Mouse (Mus musculus): Measurements from ENCODE around the gene Atxn1. TPM values are rescaled to one million over a fixed set of nuclear protein-coding genes. Genes with fewer than 3 reads are reported as not detected.

Atxn1 gene
- total RNA-seq, 2 experiments from 2014 or later = 47.6 to 49.1 TPM

DNA sequence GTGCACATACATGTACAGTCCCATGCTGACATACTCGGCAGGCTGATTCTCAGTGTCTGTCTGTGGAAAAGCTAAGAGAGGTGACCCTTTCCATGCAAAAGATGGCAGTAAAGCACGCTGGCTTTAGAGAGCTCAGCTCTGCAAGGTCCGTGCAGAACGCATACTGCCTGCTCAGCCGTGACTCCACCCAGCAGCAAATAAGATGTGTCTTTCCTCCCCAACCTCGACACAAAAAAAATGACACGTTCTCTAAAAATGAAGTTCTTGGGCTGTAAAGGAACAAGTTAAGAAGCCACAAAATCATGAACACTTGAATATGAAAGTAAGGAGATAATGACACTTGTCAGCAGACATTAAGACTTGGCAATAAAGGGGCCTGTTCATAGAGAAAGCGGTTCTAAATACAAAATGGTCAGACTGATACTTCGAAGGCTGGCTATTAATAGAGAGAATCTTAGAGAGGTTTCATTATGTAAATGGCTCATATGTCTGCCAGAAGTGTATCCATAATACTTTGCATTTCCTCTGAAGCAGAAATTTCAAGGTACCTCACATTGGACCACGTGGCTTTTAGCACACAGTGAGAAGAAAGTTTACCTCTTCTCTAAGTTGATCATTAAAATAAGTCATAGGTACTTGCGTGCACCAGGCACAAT, 132.0 kb downstream of the Atxn1 start:
- no peak for DNase-seq (ENCODE audit: low spot score in 2 of 2)

DNA sequence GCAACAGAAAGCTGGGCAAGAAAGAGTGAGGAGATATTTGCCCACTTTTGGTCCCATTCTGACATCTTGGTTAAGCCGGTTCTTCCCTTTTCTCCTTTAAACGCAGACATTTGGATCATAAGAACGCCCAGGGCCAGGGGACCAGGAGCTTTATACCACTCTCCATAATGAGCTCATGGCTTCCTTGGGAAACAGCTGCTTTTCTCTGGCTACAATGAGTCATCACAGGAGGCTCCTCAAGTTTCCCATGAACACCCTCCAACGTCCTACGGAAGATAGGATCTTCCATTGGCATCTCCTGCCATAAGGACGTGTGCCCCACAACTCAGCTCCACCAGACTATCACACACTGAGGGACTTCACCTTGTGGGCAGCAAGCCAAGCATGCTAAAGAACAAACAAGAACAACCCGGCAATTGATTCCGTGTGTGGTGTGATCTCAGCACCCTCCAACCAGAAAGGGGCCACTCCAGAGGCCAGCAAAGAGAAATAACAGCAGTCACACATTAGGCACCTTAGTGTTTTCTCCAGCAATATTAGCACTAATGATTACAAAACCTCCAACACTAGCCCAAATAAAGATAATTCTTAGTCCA, 135.4 kb downstream of the Atxn1 start:
- no peak for DNase-seq (ENCODE audit: low spot score in 2 of 2)

GRCm38 (mm10) chr13:45828035-45828434, 136.8 kb downstream of the Atxn1 start:
- no peak for DNase-seq (ENCODE audit: low spot score in 2 of 2)

DNA sequence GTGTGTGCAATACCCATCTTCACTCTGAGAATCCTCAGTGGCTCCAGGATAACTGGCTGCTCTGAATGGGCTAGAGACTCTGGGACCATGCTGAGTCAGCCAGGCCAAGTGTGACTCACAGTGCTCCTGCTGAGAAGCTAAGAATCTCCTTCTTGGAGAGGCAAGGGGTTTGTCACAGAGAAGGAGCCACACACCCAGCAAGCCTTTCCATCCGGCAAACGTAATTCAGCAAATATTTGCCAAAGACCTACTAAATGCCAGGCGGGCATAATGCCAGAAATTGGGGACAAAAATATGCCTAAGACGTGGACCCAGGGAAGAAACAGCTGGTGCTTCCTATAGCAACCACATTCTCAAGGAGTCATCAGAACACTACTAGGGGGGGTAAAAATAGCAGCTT, 137.2 kb downstream of the Atxn1 start:
- DNase-seq (ENCODE audit: low spot score in 2 of 2) = no peak

GRCm38 (mm10) chr13:45827046-45827596, 137.7 kb downstream of the Atxn1 start:
- DNase-seq (ENCODE audit: low spot score in 2 of 2) = no peak

DNA sequence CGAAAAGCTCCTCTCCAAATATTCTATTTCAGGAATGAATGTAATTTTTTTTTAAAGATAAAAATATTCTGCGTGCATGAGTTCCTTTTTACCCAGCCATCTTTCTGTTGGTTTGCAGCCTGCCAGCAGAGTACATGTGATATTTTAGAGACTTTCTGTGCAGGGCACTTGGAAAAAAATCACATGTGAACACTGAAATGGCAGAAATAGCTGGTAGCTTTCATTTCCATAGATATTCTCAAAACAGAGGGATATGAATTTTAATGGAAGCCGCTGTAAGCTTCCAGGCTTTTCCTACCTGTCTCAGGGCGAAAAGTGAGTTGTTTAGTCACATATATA, 142.3 kb downstream of the Atxn1 start:
- no peak for DNase-seq (ENCODE audit: low spot score in 2 of 2)

DNA sequence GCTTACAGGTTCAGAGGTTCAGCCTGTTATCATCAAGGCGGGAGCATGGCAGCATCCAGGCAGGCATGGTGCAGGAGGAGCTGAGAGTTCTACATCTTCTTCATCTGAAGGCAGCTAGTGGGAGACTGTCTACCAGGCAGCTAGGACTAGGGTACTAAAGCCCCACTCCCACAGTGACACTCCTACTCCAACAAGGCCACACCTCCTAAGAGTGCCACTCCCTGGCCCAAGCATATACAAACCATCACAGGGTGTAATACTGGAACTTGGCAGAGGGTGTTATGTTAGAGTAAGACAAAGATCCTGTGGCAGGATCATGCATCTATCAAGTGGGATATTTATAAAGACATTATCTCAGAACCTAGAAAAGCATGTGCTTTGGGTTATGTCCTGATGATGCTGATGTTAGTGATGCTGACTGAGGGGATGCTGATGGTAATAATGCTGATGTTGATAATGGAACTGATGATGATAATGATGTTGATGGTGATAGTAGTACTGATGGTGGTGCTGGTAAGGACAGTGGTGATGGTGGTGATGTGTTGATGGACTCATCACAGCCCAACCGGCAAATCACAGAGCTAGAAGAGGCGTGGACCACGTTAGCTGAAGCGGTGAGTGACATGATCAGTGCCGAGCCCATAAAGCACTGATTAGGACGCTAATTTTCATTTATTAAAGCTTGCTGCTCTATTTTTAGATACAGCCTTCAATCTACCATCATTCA, 142.9 kb downstream of the Atxn1 start:
- DNase-seq (ENCODE audit: low spot score in 2 of 2) = no peak

GRCm38 (mm10) chr13:45820473-45821230, 144.2 kb downstream of the Atxn1 start:
- no peak for DNase-seq (ENCODE audit: low spot score in 2 of 2)

GRCm38 (mm10) chr13:45816670-45817069, 148.1 kb downstream of the Atxn1 start:
- no peak for DNase-seq (ENCODE audit: low spot score in 2 of 2)

DNA sequence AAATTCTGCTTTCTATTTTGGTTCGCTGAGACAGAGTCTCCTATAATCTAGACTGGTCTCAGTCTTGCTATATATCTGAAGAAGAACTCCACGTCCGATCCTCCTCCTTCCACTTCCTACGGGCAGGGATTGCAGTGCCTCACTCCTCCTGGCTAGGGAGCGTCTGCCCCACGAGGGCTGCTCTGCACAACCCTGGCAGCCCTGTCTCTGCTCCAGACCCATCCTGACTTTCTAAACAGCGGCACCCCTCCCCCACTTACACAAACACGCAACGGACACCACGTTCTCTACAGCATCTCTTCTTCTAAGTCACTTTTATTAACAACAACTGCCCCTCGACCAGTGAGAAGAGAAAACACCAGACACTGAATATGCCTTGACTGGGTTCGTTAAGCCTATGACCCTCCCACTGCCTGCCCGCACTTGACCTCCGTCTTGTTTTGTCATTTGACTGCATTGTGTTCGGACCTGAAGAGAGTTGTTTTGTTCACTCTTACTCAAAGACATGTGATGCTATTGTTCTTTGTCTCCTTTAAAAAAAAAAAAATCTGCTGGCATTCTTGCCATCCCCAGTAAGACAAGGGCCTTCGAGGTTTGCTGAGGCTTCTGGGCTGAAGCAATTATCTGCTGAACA, 154.9 kb downstream of the Atxn1 start:
- no peak for DNase-seq (ENCODE audit: low spot score in 2 of 2)

- no peak for DNase-seq (ENCODE audit: low spot score in 2 of 2)
Observed at GRCm38 (mm10) chr13:45807593-45808043, 157.2 kb downstream of the Atxn1 start.

DNA sequence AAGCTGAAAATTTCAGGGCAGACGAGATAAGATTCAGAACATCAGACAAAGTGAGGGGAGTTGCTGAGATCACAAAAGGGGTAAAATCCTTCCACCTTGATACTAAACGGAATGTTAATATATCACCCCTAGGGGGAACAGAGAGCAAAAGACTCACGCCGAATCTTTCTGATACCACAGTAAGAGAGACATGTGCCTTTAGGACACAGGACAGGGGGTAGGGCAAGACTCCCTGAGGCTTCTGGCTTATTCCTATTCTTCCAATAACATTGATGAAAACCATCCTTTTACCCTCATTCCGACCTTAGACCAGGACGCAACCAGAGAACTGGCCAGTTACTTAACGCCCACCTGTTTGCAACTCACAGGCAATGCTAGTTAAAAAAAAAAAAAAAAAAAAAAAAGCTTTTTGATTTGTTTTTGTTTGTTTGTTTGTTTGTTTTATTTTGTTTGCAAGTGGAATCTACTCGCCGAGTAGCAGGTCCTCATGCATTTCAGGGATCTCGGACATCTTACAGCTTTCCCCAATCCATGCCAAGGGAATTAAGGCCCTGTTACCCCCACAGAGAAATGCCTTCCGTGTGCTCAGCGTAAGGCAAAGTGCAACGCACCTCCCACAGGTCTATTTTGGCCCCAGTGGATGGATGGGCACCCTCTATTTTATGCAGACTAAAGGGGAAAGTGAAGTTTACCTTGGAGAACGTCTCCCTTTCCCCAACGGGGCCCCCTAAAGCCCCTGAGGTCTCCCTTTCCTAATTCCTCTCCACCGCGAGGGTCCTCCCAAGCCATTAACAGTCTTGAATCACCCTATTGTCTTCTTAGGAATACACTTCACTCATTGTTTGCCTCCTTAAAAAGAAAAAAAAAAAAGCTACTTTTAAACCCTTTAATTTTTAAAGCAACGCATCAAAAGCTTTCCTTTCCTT, 157.9 kb downstream of the Atxn1 start:
- DNase-seq (ENCODE audit: low spot score in 2 of 2) = no peak

- no peak for DNase-seq (ENCODE audit: low spot score in 2 of 2)
Observed at GRCm38 (mm10) chr13:45805915-45806599, 158.8 kb downstream of the Atxn1 start.

GRCm38 (mm10) chr13:45802620-45803410, 162.0 kb downstream of the Atxn1 start:
- DNase-seq (ENCODE audit: low spot score in 2 of 2) = no peak

DNA sequence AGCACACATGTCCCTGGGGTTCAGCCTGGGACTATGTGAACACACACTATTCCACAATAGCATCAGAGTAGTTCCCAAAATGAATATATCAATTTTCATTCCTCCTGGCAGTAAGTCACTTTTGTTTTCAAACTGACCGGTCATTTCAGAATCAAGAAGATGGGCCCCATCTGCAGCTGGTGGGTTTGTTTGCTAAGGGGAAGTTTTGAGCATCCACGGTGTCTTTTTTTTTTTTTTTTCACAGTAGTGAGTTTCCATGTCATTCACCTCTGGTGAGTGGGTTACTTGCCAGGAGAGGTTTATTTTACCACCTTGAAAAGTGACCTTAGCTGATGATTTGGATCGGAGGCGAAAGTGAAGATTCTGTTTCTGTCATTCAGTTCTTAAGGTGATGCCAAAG, 166.6 kb downstream of the Atxn1 start:
- DNase-seq (ENCODE audit: low spot score in 2 of 2) = no peak

GRCm38 (mm10) chr13:45797696-45798095, 167.1 kb downstream of the Atxn1 start:
- DNase-seq (ENCODE audit: low spot score in 2 of 2) = no peak

- no peak for DNase-seq (ENCODE audit: low spot score in 2 of 2)
Observed at GRCm38 (mm10) chr13:45796286-45796685, 168.5 kb downstream of the Atxn1 start.

- DNase-seq (ENCODE audit: low spot score in 2 of 2) = no peak
Observed at GRCm38 (mm10) chr13:45793796-45794195, 171.0 kb downstream of the Atxn1 start.

All from adrenal gland, postnatal 4 days (tissue).